Mouse (Mus musculus) layer of hippocampus, adult 2 months (tissue): ENCODE results near the gene Bhlhe41. TPM values are rescaled to one million over a fixed set of nuclear protein-coding genes. Genes with fewer than 3 reads are reported as not detected.

Experiments used
- DNase-seq, 2 experiments: peaks; one replicate each; pipeline ENCODE4 v3.0.0; 2022; ENCODE audit warnings: low spot score in 2 of 2
- H3K27ac ChIP-seq: fragments of 200-600 bp; 2 replicates; pipeline ENCODE4 v1.8.1; 2022
- H3K4me3 ChIP-seq: fragments of 200-600 bp; 2 replicates; pipeline ENCODE4 v1.8.1; 2022; ENCODE audit warnings: mild to moderate bottlenecking
- CTCF ChIP-seq: fragments of 200-600 bp; conservative IDR thresholded peaks from 2 replicates; pipeline ENCODE4 v1.8.1; 2022; ENCODE audit warnings: antibody characterized with exemption, mild to moderate bottlenecking, moderate library complexity
- total RNA-seq, 2 experiments: library from RNA; stranded (reverse); gene quantifications; 2 replicates each; pipeline ENCODE4 v1.2.3; 2021

Bhlhe41 gene
- total RNA-seq, 2 experiments from 2014 or later: 45.2 to 47.1 TPM

GRCm38 (mm10) chr6:145863065-145863971 is 2.0 kb downstream of the Bhlhe41 start:
- no peak for TF ChIP-seq CTCF
- peak overlapping the region; percentile 99 for H3K27ac ChIP-seq
- DNase-seq: peak; percentile 72 to 75

GRCm38 (mm10) chr6:145862739-145863064 is 2.7 kb downstream of the Bhlhe41 start:
- TF ChIP-seq CTCF: no peak
- H3K4me3 ChIP-seq: peak overlapping the region; percentile 84
- peak overlapping the region; percentile 99 for H3K27ac ChIP-seq
- no peak for DNase-seq

More at GRCm38 (mm10) chr6:145863065-145863971, 2.0 kb downstream of the Bhlhe41 start:
- H3K4me3 ChIP-seq: peak overlapping the region; percentile 84

- TF ChIP-seq CTCF: no peak
- no peak for DNase-seq
Observed at GRCm38 (mm10) chr6:145862321-145862720, 3.0 kb downstream of the Bhlhe41 start.

GRCm38 (mm10) chr6:145861462-145862227 is 3.7 kb downstream of the Bhlhe41 start:
- peak overlapping the region; percentile 99; the same call in 1 of the 2 replicates for H3K27ac ChIP-seq
- no peak for TF ChIP-seq CTCF
- DNase-seq: no peak
- peak overlapping the region; percentile 84 for H3K4me3 ChIP-seq

More at GRCm38 (mm10) chr6:145862321-145862720, 3.0 kb downstream of the Bhlhe41 start:
- Histone ChIP-seq H3K4me3 (peak overlapping the region; percentile 84), H3K27ac (peak overlapping the region; percentile 99)

- H3K4me3 ChIP-seq: peak overlapping the region; percentile 84
- TF ChIP-seq CTCF: peak; percentile 66
- H3K27ac ChIP-seq: peak overlapping the region; percentile 71
- no peak for DNase-seq
Observed at GRCm38 (mm10) chr6:145860350-145860749, 5.0 kb downstream of the Bhlhe41 start.

GRCm38 (mm10) chr6:145858414-145858813 is 6.9 kb downstream of the Bhlhe41 start:
- no peak for DNase-seq
- H3K27ac ChIP-seq: no peak overlapping the region
- no peak overlapping the region for H3K4me3 ChIP-seq
- TF ChIP-seq CTCF: no peak

- TF ChIP-seq CTCF: no peak
- Histone ChIP-seq H3K4me3 (no peak overlapping the region), H3K27ac (no peak overlapping the region)
- DNase-seq: no peak
Observed at GRCm38 (mm10) chr6:145857428-145857827, 7.9 kb downstream of the Bhlhe41 start.

GRCm38 (mm10) chr6:145855720-145856551 is 9.4 kb downstream of the Bhlhe41 start:
- 0 out of 2 replicates have a peak, but pooled peaks have one; percentile 4 for TF ChIP-seq CTCF
- peak overlapping the region; percentile 46 for H3K4me3 ChIP-seq
- DNase-seq: peak; percentile 95 to 98
- H3K27ac ChIP-seq: peak overlapping the region; percentile 92

- DNase-seq: no peak
- H3K27ac ChIP-seq: peak overlapping the region; percentile 92
- TF ChIP-seq CTCF: no peak
- H3K4me3 ChIP-seq: peak overlapping the region; percentile 46
Observed at GRCm38 (mm10) chr6:145854756-145855155, 10.6 kb downstream of the Bhlhe41 start.

GRCm38 (mm10) chr6:145853356-145854079 is 11.8 kb downstream of the Bhlhe41 start:
- no peak overlapping the region for H3K4me3 ChIP-seq
- TF ChIP-seq CTCF: no peak
- DNase-seq: no peak
- H3K27ac ChIP-seq: 0 out of 2 replicates have a peak overlapping the region, but pooled peaks have one; percentile 7

- Histone ChIP-seq H3K27ac (0 out of 2 replicates have a peak overlapping the region, but pooled peaks have one; percentile 7), H3K4me3 (no peak overlapping the region)
- DNase-seq: no peak
- no peak for TF ChIP-seq CTCF
Observed at GRCm38 (mm10) chr6:145852708-145853107, 12.7 kb downstream of the Bhlhe41 start.

GRCm38 (mm10) chr6:145851956-145852355 is 13.4 kb downstream of the Bhlhe41 start:
- TF ChIP-seq CTCF: no peak
- no peak overlapping the region for H3K27ac ChIP-seq
- H3K4me3 ChIP-seq: no peak overlapping the region
- no peak for DNase-seq
